Mouse (Mus musculus): ENCODE measurements at regions not wholly inside any gene's neighbourhood (a gene's known extent, or its start where the extent isn't known, plus 50 kb on each side); places are given as distances from the start of the nearest gene placed in this dataset.

DNA sequence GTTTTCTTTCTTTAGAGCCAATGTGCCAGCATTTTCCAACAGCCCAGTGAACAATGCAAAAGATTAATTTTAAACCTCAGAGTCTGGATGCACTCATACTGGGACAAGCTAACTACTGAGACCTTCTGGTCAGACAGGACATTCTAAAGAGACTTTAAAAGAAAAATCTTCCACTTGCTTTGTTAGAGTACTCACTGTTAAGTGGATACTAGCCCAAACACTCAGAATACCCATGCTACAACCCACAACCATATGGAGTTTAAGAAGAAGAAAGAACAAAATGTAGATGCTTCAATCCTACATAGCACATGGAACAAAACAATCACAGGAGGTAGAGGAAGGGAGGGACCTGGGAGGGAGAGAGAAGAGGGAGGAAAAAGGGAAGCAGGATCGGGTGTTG is 167.3 kb upstream of the Slc35b3 start:
- H3K9ac ChIP-seq (ENCODE audit: low read length): no peak overlapping the region
- 84% methylated on average over 1 of the region's 1 CpGs for WGBS
- H3K27me3 ChIP-seq (ENCODE audit: control insufficient read depth, insufficient read depth, low read length): no peaks in the 10 kb centered on the region
- no peak overlapping the region for H3K4me2 ChIP-seq (ENCODE audit: low read depth, low read length)
- no peaks in the 10 kb centered on the region for H3K36me3 ChIP-seq (ENCODE audit: control insufficient read depth, insufficient read depth, low read length)
- H3K9me3 ChIP-seq (replicated peaks; ENCODE audit: control insufficient read depth, low read length): no peaks in the 10 kb centered on the region
- no peak overlapping the region for H3K4me3 ChIP-seq (replicated peaks; ENCODE audit: low read length)
- ATAC-seq (ENCODE audit: insufficient read depth, low FRiP score): no peak
- H3K27ac ChIP-seq (ENCODE audit: low read length): no peak overlapping the region
- H3K4me1 ChIP-seq (ENCODE audit: control insufficient read depth, insufficient read depth, low read length): no peaks in the 10 kb centered on the region

DNA sequence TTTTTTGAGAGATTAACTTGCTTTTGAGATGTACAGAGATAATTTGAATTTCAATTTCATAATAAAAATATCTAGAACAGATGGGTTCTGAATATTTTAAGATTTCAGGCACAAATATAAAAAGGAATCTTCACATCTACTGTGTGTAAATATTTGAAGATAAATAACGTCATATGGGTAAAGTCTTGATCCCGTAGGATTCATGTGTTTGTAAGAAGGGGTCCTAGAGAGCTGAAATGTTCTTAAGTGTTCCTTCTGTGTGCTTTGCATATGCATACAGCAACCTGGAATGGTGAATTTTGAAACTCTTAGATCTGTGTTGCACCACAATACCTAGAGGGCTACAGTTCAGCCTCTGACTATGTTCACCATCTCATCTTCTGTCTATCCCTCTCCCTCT is 131.4 kb upstream of the Slc35b3 start:
- H3K4me2 ChIP-seq (ENCODE audit: low read depth, low read length): no peak overlapping the region
- H3K9me3 ChIP-seq (replicated peaks; ENCODE audit: control insufficient read depth, low read length): no peaks in the 10 kb centered on the region
- H3K9ac ChIP-seq (ENCODE audit: low read length): no peak overlapping the region
- H3K4me3 ChIP-seq (replicated peaks; ENCODE audit: low read length): no peak overlapping the region
- H3K4me1 ChIP-seq (ENCODE audit: control insufficient read depth, insufficient read depth, low read length): no peaks in the 10 kb centered on the region
- no peak overlapping the region for H3K27ac ChIP-seq (ENCODE audit: low read length)
- no peaks in the 10 kb centered on the region for H3K36me3 ChIP-seq (ENCODE audit: control insufficient read depth, insufficient read depth, low read length)
- ATAC-seq (ENCODE audit: insufficient read depth, low FRiP score): no peak
- 66% methylated on average over 2 of the region's 2 CpGs for WGBS
- H3K27me3 ChIP-seq (ENCODE audit: control insufficient read depth, insufficient read depth, low read length): no peaks in the 10 kb centered on the region

DNA sequence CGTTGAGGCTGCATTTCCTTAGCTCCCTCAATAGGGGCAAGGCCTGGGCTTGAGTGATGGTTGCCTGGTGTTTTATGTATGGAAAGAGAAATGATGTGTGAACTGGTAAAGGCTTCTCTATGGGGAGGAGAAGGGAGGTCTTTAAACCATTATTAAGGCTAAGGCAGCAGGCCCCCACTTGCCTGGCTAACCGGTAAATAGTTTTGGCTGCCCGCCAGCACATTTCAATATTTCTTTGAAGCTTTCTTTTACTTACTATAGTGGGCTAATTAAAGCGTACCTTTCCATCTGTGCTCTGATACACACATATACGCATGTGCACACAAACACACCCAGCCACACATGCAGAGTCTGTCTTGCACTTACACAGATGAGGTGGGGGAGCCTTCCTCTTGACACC is 123.9 kb upstream of the Slc35b3 start:
- WGBS: 64% methylated on average over 5 of the region's 5 CpGs
- no peak overlapping the region for H3K9ac ChIP-seq (ENCODE audit: low read length)
- no peaks in the 10 kb centered on the region for H3K36me3 ChIP-seq (ENCODE audit: control insufficient read depth, insufficient read depth, low read length)
- H3K4me2 ChIP-seq (ENCODE audit: low read depth, low read length): no peak overlapping the region
- H3K4me3 ChIP-seq (replicated peaks; ENCODE audit: low read length): no peak overlapping the region
- H3K9me3 ChIP-seq (replicated peaks; ENCODE audit: control insufficient read depth, low read length): no peaks in the 10 kb centered on the region
- no peaks in the 10 kb centered on the region for H3K4me1 ChIP-seq (ENCODE audit: control insufficient read depth, insufficient read depth, low read length)
- ATAC-seq (ENCODE audit: insufficient read depth, low FRiP score): no peak
- H3K27ac ChIP-seq (ENCODE audit: low read length): no peak overlapping the region
- no peaks in the 10 kb centered on the region for H3K27me3 ChIP-seq (ENCODE audit: control insufficient read depth, insufficient read depth, low read length)

DNA sequence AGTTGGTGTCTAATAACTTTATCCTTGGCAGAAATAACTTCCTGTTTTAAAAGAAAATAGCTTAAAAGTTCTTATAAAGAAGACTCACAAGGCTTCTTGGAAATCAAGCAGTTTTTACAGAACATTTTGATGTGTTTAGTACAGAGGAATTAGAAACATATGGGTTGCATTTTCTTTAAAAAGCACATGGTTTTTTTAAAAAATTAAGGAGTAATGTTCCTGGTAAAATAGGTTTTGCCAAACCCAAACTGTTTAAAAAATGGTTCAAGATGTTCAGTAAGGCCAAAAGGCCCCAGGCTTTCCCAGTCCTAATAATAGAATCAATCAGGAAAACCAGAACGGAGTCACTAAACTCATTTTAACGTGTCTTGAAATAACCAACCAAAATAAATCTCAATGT is 113.5 kb upstream of the Slc35b3 start:
- H3K4me2 ChIP-seq (ENCODE audit: low read depth, low read length): no peak overlapping the region
- H3K27me3 ChIP-seq (ENCODE audit: control insufficient read depth, insufficient read depth, low read length): no peaks in the 10 kb centered on the region
- H3K9me3 ChIP-seq (replicated peaks; ENCODE audit: control insufficient read depth, low read length): no peaks in the 10 kb centered on the region
- no peak overlapping the region for H3K4me3 ChIP-seq (replicated peaks; ENCODE audit: low read length)
- 63% methylated on average over 2 of the region's 2 CpGs for WGBS
- no peak overlapping the region for H3K27ac ChIP-seq (ENCODE audit: low read length)
- H3K4me1 ChIP-seq (ENCODE audit: control insufficient read depth, insufficient read depth, low read length): no peaks in the 10 kb centered on the region
- H3K9ac ChIP-seq (ENCODE audit: low read length): no peak overlapping the region
- no peak for ATAC-seq (ENCODE audit: insufficient read depth, low FRiP score)
- H3K36me3 ChIP-seq (ENCODE audit: control insufficient read depth, insufficient read depth, low read length): no peaks in the 10 kb centered on the region

DNA sequence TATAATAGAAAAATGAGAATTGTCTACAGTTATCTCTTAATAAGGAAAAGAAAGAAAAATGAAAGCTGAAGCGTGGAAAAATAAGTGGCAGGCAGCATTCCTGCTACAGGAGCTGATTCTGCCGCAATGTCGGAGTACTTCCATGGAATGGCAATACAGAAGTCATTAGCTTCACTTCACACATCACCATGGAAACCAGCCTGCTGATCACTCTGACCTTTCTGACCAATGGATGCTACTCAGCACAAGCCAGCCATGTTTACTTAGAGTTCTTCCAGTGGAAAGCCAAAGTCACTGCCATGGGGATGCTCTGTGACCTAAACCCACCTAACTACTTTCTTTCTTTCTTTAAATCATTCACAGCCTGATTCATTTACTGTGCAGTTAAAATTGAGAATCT is 71.6 kb upstream of the Slc35b3 start:
- H3K4me2 ChIP-seq (ENCODE audit: low read depth, low read length): no peak overlapping the region
- H3K27ac ChIP-seq (ENCODE audit: low read length): no peak overlapping the region
- no peaks in the 10 kb centered on the region for H3K27me3 ChIP-seq (ENCODE audit: control insufficient read depth, insufficient read depth, low read length)
- no peaks in the 10 kb centered on the region for H3K9me3 ChIP-seq (replicated peaks; ENCODE audit: control insufficient read depth, low read length)
- 77% methylated on average over 3 of the region's 3 CpGs for WGBS
- no peak for ATAC-seq (ENCODE audit: insufficient read depth, low FRiP score)
- H3K4me1 ChIP-seq (ENCODE audit: control insufficient read depth, insufficient read depth, low read length): no peaks in the 10 kb centered on the region
- H3K9ac ChIP-seq (ENCODE audit: low read length): no peak overlapping the region
- H3K4me3 ChIP-seq (replicated peaks; ENCODE audit: low read length): no peak overlapping the region
- no peaks in the 10 kb centered on the region for H3K36me3 ChIP-seq (ENCODE audit: control insufficient read depth, insufficient read depth, low read length)

DNA sequence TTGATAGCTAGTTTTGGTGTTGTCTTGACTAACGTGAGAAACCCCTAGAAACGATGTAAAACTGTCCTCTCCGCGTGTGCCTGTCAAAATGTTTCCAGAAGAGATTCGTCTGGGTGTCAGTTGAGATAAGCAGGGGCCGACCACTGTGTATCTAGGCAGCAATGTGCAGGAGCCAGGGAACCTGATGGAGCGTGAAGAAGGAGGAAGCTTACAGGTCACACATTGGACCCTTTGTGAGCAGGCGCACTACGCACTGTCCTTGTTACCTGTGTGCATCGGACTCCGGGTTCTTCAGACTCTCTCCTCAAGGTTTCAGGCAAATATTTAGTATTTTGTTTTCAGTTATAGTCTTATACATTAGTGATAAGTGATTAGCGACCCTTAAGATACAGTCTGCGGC is 59.5 kb upstream of the Slc35b3 start:
- no peak for ATAC-seq (ENCODE audit: insufficient read depth, low FRiP score)
- 61% methylated on average over 13 of the region's 13 CpGs for WGBS
- no peaks in the 10 kb centered on the region for H3K36me3 ChIP-seq (ENCODE audit: control insufficient read depth, insufficient read depth, low read length)

DNA sequence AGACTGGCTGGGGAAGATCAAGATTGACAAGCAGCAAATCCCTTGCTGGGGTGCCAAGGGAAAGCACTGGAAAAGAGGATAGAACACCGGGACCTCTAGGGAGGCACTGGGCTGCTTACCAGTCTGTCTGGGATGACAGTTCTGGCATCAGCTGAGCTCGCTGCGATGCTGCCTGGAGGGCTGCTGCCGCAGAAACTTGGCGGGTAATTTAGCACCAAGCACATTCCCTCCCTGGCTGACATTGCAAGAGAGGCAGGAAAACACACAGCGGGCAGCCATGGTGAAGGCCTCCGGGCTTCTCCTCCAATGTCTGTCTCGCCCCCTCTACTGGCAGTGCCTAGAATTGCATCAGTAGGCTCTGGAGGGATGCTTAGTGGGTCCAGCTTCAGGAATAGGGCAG is 51.0 kb upstream of the Slc35b3 start:
- Histone ChIP-seq H3K4me1 (ENCODE audit: control insufficient read depth, insufficient read depth, low read length) (no peaks in the 10 kb centered on the region), H3K4me3 (replicated peaks; ENCODE audit: low read length) (no peak overlapping the region), H3K9ac (ENCODE audit: low read length) (no peak overlapping the region), H3K27me3 (ENCODE audit: control insufficient read depth, insufficient read depth, low read length) (no peaks in the 10 kb centered on the region), H3K4me2 (ENCODE audit: low read depth, low read length) (peak overlapping the region; percentile 46), H3K36me3 (ENCODE audit: control insufficient read depth, insufficient read depth, low read length) (no peaks in the 10 kb centered on the region), H3K27ac (ENCODE audit: low read length) (no peak overlapping the region), H3K9me3 (replicated peaks; ENCODE audit: control insufficient read depth, low read length) (no peaks in the 10 kb centered on the region)
- 4% methylated on average over 8 of the region's 8 CpGs for WGBS
- ATAC-seq (ENCODE audit: insufficient read depth, low FRiP score): peak; percentile 37

More for the DNA sequence above, 59.5 kb upstream of the Slc35b3 start:
- Histone ChIP-seq H3K9me3 (replicated peaks; ENCODE audit: control insufficient read depth, low read length) (no peaks in the 10 kb centered on the region), H3K4me1 (ENCODE audit: control insufficient read depth, insufficient read depth, low read length) (no peaks in the 10 kb centered on the region), H3K27me3 (ENCODE audit: control insufficient read depth, insufficient read depth, low read length) (no peaks in the 10 kb centered on the region), H3K4me3 (replicated peaks; ENCODE audit: low read length) (no peak overlapping the region), H3K4me2 (ENCODE audit: low read depth, low read length) (no peak overlapping the region), H3K27ac (ENCODE audit: low read length) (no peak overlapping the region), H3K9ac (ENCODE audit: low read length) (no peak overlapping the region)
